Mouse (Mus musculus) hindlimb bud, embryonic 11.5 days (tissue): Measurements from ENCODE around the gene Cldn7.
A peak's percentile ranks its signal among the peaks of the same experiment; 100 is the strongest.
"Not testable (repeated sequence)": the region's sequence is repeated elsewhere in the genome, so short reads cannot be mapped to it uniquely, and the experiment has no call there.

Experiments
- DNase-seq: peaks from one replicate; pipeline ENCODE4 v3.0.0-alpha.2; 2012; ENCODE audit warnings: low read depth, low spot score; ENCODE audit errors: extremely low spot score

Gene Cldn7

GRCm38 (mm10) chr11:69953267-69953915, 11.2 kb upstream of the Cldn7 start:
- no peak for DNase-seq

GRCm38 (mm10) chr11:69955618-69956017, 9.0 kb upstream of the Cldn7 start:
- DNase-seq: not testable (repeated sequence)

GRCm38 (mm10) chr11:69956218-69956617, 8.4 kb upstream of the Cldn7 start:
- no peak for DNase-seq

DNA sequence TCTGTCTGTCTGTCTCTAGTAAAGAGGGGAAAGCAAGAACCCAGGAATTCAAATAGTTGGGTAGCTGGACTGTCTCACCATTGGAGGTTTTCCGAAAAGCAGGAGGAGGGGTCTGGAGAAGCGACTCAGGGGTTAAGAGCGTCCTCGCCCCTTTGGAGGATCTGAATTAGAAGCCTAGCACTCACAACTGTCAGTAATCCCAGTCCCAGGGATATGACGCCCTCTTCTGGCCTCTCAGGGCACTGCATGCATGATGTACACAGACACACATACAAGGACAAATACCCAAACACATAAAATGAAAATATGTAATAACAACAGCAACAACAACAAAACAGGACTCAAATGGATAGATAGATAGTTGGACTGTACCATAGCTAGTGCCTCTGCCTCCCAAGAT, 4.0 kb upstream of the Cldn7 start:
- DNase-seq: no peak

DNA sequence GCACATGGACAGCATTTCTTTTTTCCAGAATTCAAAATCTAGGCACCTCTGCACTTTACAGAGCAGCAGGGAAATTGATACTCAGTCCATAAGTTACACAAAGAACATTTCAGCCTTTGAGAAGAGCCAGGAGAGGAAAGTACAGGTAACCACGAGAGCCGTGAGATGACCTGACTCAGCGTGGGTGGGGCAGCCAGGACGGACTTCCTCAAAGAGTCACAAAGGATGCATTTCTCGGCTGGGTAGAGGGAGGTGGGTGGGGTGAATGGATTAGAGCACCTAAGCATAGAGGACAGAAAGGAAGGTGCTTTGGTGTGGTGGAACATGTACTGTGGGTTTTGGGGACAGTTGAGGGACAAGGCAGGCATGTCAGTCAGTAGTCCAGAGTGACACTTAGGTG, 2.7 kb upstream of the Cldn7 start:
- no peak for DNase-seq

DNA sequence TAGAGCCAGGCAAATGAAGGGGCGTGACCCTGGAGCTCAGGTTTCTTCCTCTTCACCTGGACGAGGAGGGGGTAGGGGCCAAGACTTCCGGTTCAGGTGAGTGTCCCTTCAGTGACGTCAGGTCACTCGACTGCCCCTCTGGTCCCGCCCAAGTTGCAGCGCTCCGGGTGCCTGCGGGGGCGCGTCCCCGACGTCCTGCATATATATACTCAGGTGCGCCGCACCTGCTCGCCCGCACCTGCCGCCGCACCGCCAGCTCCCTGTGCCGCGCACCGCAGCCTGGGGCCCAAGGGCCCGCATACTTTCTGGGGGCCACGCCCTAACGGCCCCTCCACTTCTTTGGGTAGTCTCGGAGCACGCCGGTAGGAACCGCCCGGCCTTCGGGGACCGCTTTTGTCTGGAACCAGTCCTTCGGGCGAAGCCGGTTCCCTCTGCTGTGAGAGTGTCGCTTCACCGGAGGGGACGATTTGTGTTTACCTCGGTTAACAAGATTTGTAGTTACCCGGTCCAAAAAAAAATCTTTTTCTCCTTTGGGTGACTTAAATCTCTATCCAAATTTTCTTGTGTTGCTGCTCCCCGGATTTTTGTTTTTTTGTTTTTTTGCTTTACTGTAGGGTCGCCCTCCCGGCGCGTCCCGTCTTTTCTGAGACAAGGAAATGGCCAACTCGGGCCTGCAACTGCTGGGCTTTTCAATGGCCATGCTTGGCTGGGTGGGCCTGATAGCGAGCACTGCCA, 859 bp downstream of the Cldn7 start:
- DNase-seq: no peak

GRCm38 (mm10) chr11:69966006-69966859, 1.7 kb downstream of the Cldn7 start:
- DNase-seq: no peak

DNA sequence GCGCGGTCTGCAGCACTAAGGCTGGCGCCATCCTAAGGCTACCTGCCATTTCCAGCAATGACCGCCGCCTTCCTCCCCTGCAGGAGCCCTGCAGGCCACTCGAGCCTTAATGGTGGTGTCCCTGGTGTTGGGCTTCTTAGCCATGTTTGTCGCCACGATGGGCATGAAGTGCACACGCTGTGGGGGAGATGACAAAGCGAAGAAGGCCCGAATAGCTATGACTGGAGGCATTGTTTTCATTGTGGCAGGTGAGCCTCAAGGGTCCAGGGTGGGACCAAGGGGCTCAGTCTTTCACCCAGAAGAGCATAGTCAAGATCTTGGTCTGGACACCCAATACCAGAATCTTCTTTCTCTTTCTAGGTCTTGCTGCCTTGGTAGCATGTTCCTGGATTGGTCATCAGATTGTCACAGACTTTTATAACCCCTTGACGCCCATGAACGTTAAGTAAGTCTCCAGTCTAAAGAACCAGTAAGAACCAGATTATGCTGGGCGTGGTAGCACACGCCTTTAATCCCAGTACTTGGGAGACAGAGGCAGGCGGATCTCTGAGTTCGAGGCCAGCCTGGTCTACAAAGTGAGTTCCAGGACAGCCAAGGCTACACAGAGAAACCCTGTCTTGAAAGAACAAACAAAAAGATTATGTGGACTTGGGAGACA, 2.4 kb downstream of the Cldn7 start:
- no peak for DNase-seq

DNA sequence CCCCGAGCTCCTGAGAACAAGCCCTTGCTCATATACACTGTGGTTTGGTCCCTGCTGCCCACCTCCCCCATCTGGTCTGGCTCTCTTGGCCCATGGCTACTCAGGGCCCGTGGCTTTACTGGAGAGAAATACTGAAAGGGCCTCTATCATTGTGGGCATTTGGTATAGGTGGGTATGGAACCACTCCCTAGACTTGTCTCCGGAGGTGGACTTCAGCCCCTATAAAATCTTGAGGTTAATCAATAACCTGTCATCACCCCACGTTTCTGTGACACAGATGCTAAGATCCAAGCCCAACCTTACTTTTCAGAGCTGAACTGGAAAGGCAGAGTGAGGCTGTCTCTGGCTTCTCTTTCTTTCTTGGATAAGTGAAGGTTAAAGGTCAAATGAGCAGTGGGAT, 4.2 kb downstream of the Cldn7 start:
- DNase-seq: no peak

DNA sequence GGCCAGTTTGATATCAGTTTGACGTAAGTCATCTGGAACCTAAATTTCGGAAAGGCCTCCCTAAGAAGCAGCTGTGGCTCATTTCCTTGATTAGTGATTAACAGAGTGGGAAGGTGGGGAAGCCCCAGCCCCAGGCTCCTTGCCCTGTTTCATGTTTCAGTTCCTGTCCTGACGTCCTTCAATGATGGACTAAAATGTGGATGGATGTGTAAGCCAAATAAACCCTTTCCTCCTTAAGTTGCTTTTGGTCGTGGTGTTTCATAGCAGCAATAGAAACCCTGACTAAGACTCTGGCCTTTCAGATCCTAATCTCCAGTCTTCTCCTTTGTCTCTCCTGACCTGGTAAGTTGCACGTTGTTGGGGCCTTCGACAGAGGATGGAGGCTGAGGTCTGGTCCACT, 5.6 kb downstream of the Cldn7 start:
- DNase-seq: no peak

- DNase-seq: no peak
Measured at GRCm38 (mm10) chr11:69970775-69971174, 6.2 kb downstream of the Cldn7 start.

- no peak for DNase-seq
Measured at GRCm38 (mm10) chr11:69974907-69975306, 10.3 kb downstream of the Cldn7 start.

DNA sequence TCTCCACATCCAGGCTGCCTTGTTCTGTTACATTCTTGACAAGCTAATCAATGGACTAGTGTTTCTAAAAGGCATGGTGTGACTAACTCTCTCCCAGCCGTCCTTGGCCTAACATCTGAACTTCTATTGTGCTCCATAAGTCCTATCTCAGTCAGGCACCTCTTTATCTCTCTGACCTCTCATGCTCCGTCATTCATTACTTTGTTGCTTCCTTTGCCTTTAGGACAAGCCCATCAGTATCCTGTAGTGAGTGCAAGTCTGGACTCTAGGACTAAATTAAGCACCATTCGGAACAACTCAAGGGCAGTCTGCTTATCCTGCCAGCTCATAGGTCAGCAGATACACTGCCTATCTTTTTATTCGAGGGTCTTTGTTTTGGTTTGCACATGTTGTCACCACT, 11.7 kb downstream of the Cldn7 start:
- no peak for DNase-seq

- no peak for DNase-seq
Measured at GRCm38 (mm10) chr11:69979827-69980195, 15.2 kb downstream of the Cldn7 start.

- DNase-seq: peak; percentile 99
Measured at GRCm38 (mm10) chr11:69980196-69981140, 15.9 kb downstream of the Cldn7 start.

- no peak for DNase-seq
Measured at GRCm38 (mm10) chr11:69981141-69981762, 16.7 kb downstream of the Cldn7 start, which contains the start of gene Ctdnep1. Gene Ctdnep1 (plus strand): TSS chr11:69981156.

- no peak for DNase-seq
Measured at GRCm38 (mm10) chr11:69982225-69982624, 17.6 kb downstream of the Cldn7 start, which contains the start of gene Elp5. Gene Elp5 (minus strand): TSS chr11:69982517.

DNA sequence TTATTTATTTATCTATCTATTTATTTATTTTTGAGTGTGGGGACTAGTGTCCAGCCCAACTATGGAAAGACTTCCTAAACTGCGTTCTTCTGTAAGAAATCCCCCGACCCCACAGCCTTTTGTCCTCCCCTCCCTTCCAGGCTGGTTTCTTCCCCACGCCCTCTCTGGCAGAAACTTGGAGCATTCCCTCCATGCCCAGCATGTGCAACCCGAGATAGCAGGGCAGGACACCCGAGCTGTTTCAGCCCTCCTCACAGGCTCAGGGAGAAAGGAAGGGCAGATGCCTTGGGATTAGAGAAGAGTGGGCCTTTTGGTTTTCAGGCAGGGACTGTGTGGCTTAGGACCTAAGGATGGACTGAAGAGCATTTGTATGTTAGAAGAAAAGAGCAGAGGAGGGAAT, 18.3 kb downstream of the Cldn7 start:
- no peak for DNase-seq

DNA sequence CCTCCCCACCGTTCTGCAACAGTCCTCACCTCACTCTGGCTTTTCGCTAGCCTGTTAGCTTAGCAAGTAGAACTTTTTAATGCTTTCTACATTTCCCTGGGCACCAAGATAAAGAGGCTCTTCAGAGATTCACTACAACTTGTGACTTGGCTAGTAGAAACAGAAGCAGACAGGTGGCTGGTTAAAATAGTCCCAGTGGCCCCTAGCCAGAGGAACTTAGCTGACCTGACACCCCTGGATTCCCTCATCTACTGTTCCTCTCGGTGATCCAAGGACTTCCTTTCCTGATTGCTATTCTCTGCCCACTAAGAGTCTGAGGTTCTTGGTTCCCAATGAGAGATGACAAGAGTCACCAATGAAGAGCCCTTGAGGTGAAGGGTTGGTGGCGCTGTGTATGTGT, 18.8 kb downstream of the Cldn7 start:
- no peak for DNase-seq

GRCm38 (mm10) chr11:69984431-69984830, 19.9 kb downstream of the Cldn7 start:
- DNase-seq: no peak
